Mouse (Mus musculus) heart, adult 2 months (tissue): ENCODE results near the gene Tsks.

Experiments used
- CTCF ChIP-seq: fragments of 200-600 bp; IDR thresholded peaks from 2 replicates; pipeline ENCODE4 v1.8.1; 2022; ENCODE audit warnings: antibody characterized with exemption, mild to moderate bottlenecking, moderate library complexity
- EP300 ChIP-seq: fragments of 200-500 bp; IDR thresholded peaks from 2 replicates; pipeline ENCODE4 v1.6.1; 2011; ENCODE audit warnings: low read depth, low read length, control low read depth; ENCODE audit not compliant: insufficient read depth
- POLR2A ChIP-seq: fragments of 200-500 bp; IDR thresholded peaks from 2 replicates; pipeline ENCODE4 v1.6.1; 2011; ENCODE audit warnings: mild to moderate bottlenecking, low read depth, low read length, control low read depth; ENCODE audit not compliant: insufficient read depth

DNA sequence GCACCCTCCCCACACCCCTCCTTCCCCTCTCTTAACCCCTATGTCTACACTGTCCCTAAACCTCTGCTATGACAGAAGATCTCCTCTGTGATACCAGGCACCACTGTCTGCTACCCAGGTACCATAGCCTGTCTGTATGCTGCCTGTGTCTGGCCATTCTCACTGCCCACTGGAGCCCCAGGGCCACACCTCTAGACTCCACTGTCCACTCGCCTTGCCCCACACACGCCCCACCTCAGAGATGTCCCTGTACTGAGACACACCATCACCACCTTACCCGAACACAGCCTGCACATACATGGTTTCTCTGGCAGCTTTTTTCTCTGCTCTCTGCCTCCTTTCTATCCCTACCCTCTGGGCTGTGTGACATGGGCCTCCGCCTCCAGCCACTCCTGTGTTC, 26.1 kb upstream of the Tsks start:
- TF ChIP-seq CTCF (no peak), POLR2A (no peak), EP300 (no peak)
